Mouse (Mus musculus) G1E (cell line): ENCODE data around the gene Cdh3.

Experiments used
- CTCF ChIP-seq: IDR thresholded peaks from 2 replicates; pipeline ENCODE4 v1.5.1; 2012; ENCODE audit warnings: low read depth, low read length, inconsistent platforms, mixed read lengths
- GATA2 ChIP-seq: IDR thresholded peaks from 2 replicates; pipeline ENCODE4 v1.6.1; 2012; ENCODE audit warnings: low read depth, low read length, inconsistent platforms, borderline replicate concordance

DNA sequence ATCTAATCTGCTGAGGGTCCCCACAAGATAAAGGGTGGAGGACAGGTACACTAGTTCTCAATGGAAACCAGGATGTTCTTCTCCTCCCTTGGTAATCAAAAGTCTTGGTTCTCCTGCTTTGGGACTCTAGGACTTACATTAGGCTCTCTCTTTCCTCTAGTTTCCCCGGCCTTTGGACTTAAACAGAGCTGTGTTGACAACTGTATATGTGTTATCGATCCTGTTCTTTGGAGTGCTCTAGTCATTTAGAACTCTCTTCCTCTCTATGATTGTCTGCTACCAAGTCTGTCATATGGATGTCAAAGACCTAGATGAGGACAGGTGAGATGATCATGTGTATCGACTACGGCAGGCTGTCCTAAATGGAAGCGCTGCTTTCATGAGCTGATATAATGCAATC is 86.4 kb downstream of the Cdh3 start:
- TF ChIP-seq CTCF (no peak), GATA2 (no peak)
